Mouse (Mus musculus) embryonic facial prominence, embryonic 10.5 days (tissue): ENCODE measurements around the gene Sfi1. TPM values are rescaled to one million over a fixed set of nuclear protein-coding genes. Genes with fewer than 3 reads are reported as not detected.

ENCODE experiments used
- DNase-seq: peaks from one replicate; pipeline ENCODE4 v3.0.0-alpha.2; 2017; ENCODE audit warnings: low spot score
- H3K27ac ChIP-seq: fragments of 300-500 bp; sonication (generic); replicated peaks from 2 replicates; pipeline ENCODE4 v1.5.1; 2016; ENCODE audit warnings: mild to moderate bottlenecking
- H3K27me3 ChIP-seq: fragments of 300-500 bp; sonication (generic); replicated peaks from 2 replicates; pipeline ENCODE4 v1.6.1; 2016; ENCODE audit warnings: low read depth, mild to moderate bottlenecking; ENCODE audit not compliant: poor library complexity, severe bottlenecking
- H3K36me3 ChIP-seq: fragments of 300-500 bp; sonication (generic); replicated peaks from 2 replicates; pipeline ENCODE4 v1.6.1; 2016; ENCODE audit warnings: mild to moderate bottlenecking, moderate library complexity
- H3K4me1 ChIP-seq: fragments of 300-500 bp; sonication (generic); 2 replicates; pipeline ENCODE4 v1.6.1; 2016
- H3K4me3 ChIP-seq: fragments of 300-500 bp; sonication (generic); 2 replicates; pipeline ENCODE4 v1.5.1; 2016; ENCODE audit warnings: mild to moderate bottlenecking, moderate library complexity
- H3K9me3 ChIP-seq: fragments of 300-500 bp; sonication (generic); 2 replicates; pipeline ENCODE4 v1.6.1; 2016; ENCODE audit warnings: mild to moderate bottlenecking
- WGBS: fragments of 180-500 bp; shearing (Covaris S2); methylation state at CpG from one replicate; pipeline ENCODE4 v1.1.7; 2016; 5-methylcytosine and 5-hydroxymethylcytosine counted together
- polyA plus RNA-seq: library from polyadenylated mRNA; unstranded; fragments of >200 nt; fragmentation: Nextera tagmentation; extraction: Ambion mirVana; gene quantifications from 2 replicates; pipeline ENCODE4 v1.2.1, GENCODE M21; 2016

Gene Sfi1
- polyA plus RNA-seq = 12.1 and 12.4 TPM in 2 replicates

GRCm38 (mm10) chr11:3193363-3193762 is at the start of gene Sfi1:
Gene Sfi1, minus strand, starts transcription at chr11:3193463.
- no peaks in the 10 kb centered on the region for H3K4me1 ChIP-seq
- no peak within 1 kb of the TSS for H3K4me3 ChIP-seq
- H3K27me3 ChIP-seq = no peaks in the 10 kb centered on the region
- H3K9me3 ChIP-seq = no peaks in the 10 kb centered on the region
- 84% methylated on average over 25 of the region's 25 CpGs for WGBS
- no peaks in the 10 kb centered on the region for H3K36me3 ChIP-seq
- no peak for DNase-seq
- no peak within 1 kb of the TSS for H3K27ac ChIP-seq

GRCm38 (mm10) chr11:3242395-3242794 is 49.1 kb upstream of the Sfi1 start:
- Histone ChIP-seq H3K27ac (no peak overlapping the region), H3K4me3 (no peak overlapping the region), H3K9me3 (peaks cover 5% of the 10 kb centered on the region; the same call in 1 of the 2 replicates), H3K27me3 (no peaks in the 10 kb centered on the region), H3K4me1 (no peaks in the 10 kb centered on the region), H3K36me3 (peaks cover 100% of the 10 kb centered on the region)
- 93% methylated on average over 7 of the region's 7 CpGs for WGBS
- DNase-seq = no peak

GRCm38 (mm10) chr11:3235277-3235676 is 42.0 kb upstream of the Sfi1 start:
- Histone ChIP-seq H3K36me3 (peaks cover 98% of the 10 kb centered on the region), H3K27me3 (no peaks in the 10 kb centered on the region), H3K27ac (no peak overlapping the region), H3K4me1 (no peaks in the 10 kb centered on the region), H3K9me3 (no peaks in the 10 kb centered on the region), H3K4me3 (no peak overlapping the region)
- 90% methylated on average over 5 of the region's 5 CpGs for WGBS
- DNase-seq = no peak

DNA sequence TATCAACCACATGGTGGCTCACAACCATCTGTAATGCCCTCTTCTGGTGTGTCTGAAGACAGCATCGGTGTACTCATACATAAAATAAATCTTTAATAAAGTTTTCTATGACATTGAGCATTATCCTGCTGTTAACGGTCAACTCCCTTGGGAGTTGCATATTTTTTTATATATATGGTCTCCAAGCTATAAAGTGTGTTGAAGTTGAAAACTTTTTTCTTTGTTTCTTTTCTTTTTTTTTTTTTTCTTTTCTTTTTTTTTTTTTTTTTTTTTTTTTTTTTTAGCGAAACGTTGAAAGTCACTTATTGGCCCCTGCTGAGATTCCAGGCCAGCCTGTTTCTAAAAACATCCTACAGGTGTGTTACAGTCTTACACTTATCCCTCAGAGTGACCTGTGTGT is 40.4 kb upstream of the Sfi1 start:
- WGBS = 92% methylated on average over 4 of the region's 4 CpGs
- no peak for DNase-seq
- Histone ChIP-seq H3K27ac (no peak overlapping the region), H3K4me1 (no peaks in the 10 kb centered on the region), H3K27me3 (no peaks in the 10 kb centered on the region), H3K4me3 (no peak overlapping the region), H3K36me3 (peaks cover 98% of the 10 kb centered on the region), H3K9me3 (no peaks in the 10 kb centered on the region)

GRCm38 (mm10) chr11:3232248-3232647 is 39.0 kb upstream of the Sfi1 start:
- H3K36me3 ChIP-seq = peaks cover 93% of the 10 kb centered on the region
- H3K4me3 ChIP-seq = no peak overlapping the region
- WGBS = 92% methylated on average over 3 of the region's 3 CpGs

DNA sequence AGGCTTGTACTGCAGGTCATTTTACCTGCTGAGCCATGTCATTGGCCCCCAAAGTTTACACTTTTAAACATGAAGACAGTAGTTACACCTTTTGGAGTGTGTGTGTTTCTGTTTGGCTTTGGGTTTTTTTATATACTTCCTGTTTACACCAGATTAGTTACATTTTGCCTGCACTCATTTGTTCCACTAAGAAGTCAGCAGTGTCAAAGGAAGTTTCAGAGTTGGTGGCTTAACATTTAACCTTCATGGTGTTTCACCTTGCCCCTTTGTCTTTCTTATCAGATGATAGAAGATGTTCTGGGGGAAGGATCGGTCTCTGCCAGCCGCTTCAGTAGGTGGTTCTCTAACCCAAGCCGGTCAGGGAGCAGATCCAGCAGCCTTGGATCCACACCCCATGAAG is 33.9 kb upstream of the Sfi1 start:
- Histone ChIP-seq H3K4me1 (no peaks in the 10 kb centered on the region), H3K27ac (no peak overlapping the region), H3K27me3 (no peaks in the 10 kb centered on the region), H3K9me3 (no peaks in the 10 kb centered on the region), H3K36me3 (peaks cover 95% of the 10 kb centered on the region), H3K4me3 (no peak overlapping the region)
- DNase-seq = no peak
- WGBS = 95% methylated on average over 3 of the region's 3 CpGs

More at GRCm38 (mm10) chr11:3232248-3232647, 39.0 kb upstream of the Sfi1 start:
- no peak overlapping the region for H3K27ac ChIP-seq
- no peak for DNase-seq
- no peaks in the 10 kb centered on the region for H3K4me1 ChIP-seq
- H3K9me3 ChIP-seq = no peaks in the 10 kb centered on the region
- H3K27me3 ChIP-seq = no peaks in the 10 kb centered on the region

GRCm38 (mm10) chr11:3223105-3223504 is 29.8 kb upstream of the Sfi1 start:
- WGBS = 80% methylated on average over 5 of the region's 5 CpGs
- DNase-seq = no peak
- no peaks in the 10 kb centered on the region for H3K9me3 ChIP-seq
- H3K36me3 ChIP-seq = peaks cover 95% of the 10 kb centered on the region
- no peak overlapping the region for H3K4me3 ChIP-seq
- no peak overlapping the region for H3K27ac ChIP-seq
- no peaks in the 10 kb centered on the region for H3K4me1 ChIP-seq
- H3K27me3 ChIP-seq = no peaks in the 10 kb centered on the region

- H3K27me3 ChIP-seq = no peaks in the 10 kb centered on the region
- DNase-seq = no peak
- no peaks in the 10 kb centered on the region for H3K9me3 ChIP-seq
- no peaks in the 10 kb centered on the region for H3K4me1 ChIP-seq
- no peak overlapping the region for H3K27ac ChIP-seq
- peaks cover 98% of the 10 kb centered on the region for H3K36me3 ChIP-seq
- WGBS = 94% methylated on average over 1 of the region's 1 CpGs
- H3K4me3 ChIP-seq = no peak overlapping the region
Measured at GRCm38 (mm10) chr11:3212526-3212925, 19.3 kb upstream of the Sfi1 start.

DNA sequence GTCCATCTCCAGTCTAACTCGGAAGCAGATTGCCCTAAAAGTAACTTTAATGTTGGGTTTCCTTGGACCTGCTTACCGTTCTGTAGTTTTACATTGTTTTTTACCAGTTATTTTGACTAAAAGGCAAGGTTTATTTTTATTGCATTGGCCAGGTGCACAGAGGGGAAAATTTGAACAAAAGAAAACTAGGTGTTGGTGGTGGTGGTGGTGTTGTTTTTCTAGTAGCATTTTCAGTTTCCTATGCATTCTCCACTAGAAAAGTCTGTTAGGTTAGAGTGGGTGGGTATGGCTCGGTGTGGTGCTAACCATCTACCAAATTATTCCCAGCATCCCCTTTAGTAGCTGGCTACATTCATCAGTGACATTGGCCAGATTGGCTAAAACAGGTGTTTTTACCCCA is 13.5 kb upstream of the Sfi1 start:
- no peak overlapping the region for H3K4me3 ChIP-seq
- H3K36me3 ChIP-seq = peaks cover 77% of the 10 kb centered on the region
- H3K9me3 ChIP-seq = no peaks in the 10 kb centered on the region
- H3K27me3 ChIP-seq = no peaks in the 10 kb centered on the region
- no peaks in the 10 kb centered on the region; the same call in 1 of the 2 replicates for H3K4me1 ChIP-seq
- 91% methylated on average over 3 of the region's 3 CpGs for WGBS
- no peak overlapping the region for H3K27ac ChIP-seq
- no peak for DNase-seq

- H3K4me1 ChIP-seq = no peaks in the 10 kb centered on the region; the same call in 1 of the 2 replicates
- no peaks in the 10 kb centered on the region for H3K9me3 ChIP-seq
- no peak overlapping the region for H3K27ac ChIP-seq
- H3K4me3 ChIP-seq = no peak overlapping the region
- DNase-seq = no peak
- no peaks in the 10 kb centered on the region for H3K27me3 ChIP-seq
- peaks cover 61% of the 10 kb centered on the region for H3K36me3 ChIP-seq
- WGBS = 95% methylated on average over 3 of the region's 3 CpGs
Measured at GRCm38 (mm10) chr11:3205207-3205606, 11.9 kb upstream of the Sfi1 start.

DNA sequence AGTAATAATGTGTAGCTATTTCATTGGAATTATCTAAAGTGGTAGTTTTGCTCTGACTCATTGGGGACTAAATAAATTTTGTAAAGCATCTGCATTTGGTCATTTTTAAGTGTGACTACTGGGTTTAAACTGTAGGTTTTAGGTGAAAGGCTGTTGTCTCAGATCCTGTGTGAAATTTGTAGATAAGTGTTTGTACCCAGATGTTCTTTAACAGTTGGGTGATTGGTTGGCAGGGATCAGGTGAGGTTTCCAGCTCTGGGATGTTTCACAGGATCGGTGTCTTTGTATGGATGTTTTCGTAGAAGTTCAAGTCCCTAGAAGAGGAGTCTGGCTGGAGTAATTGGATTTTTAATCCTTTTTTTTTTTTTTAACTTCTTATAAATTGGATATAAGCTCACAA is 10.5 kb upstream of the Sfi1 start:
- H3K36me3 ChIP-seq = peaks cover 47% of the 10 kb centered on the region
- H3K27ac ChIP-seq = no peak overlapping the region
- H3K27me3 ChIP-seq = no peaks in the 10 kb centered on the region
- no peaks in the 10 kb centered on the region for H3K9me3 ChIP-seq
- no peak for DNase-seq
- 89% methylated on average over 2 of the region's 2 CpGs for WGBS
- H3K4me3 ChIP-seq = peak overlapping the region; percentile 55
- no peaks in the 10 kb centered on the region; the same call in 1 of the 2 replicates for H3K4me1 ChIP-seq

- Histone ChIP-seq H3K9me3 (no peaks in the 10 kb centered on the region), H3K4me3 (peak overlapping the region; percentile 55), H3K27me3 (no peaks in the 10 kb centered on the region), H3K27ac (peak overlapping the region; percentile 84), H3K4me1 (no peaks in the 10 kb centered on the region; the same call in 1 of the 2 replicates), H3K36me3 (peaks cover 38% of the 10 kb centered on the region)
- peak; percentile 76 for DNase-seq
- WGBS = under 1% methylated on average over 57 of the region's 57 CpGs
Measured at GRCm38 (mm10) chr11:3202781-3203441, 9.6 kb upstream of the Sfi1 start.

DNA sequence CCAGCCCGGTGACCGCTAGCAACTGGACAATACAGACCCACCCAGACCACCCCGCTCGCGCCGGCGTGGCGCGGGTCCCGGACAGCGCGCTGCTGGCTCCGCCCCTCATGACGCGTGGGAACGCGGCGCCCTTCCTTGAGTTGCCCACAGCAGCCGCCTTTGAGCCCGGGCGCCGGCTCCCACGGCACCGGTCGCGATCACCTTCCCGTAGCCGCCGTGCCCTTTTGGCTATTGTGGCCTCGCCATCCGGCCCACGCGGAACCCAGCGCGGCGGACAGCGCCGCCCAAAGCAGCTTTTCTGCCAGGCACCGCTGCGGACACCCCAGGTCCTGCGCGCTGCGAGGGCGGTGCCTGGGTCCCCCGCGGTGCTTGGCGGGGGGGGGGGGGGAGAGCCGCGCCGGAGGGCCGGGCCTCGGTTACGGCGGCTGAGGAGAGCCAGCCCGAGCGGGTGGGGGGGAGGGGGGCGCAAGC is 9.0 kb upstream of the Sfi1 start, which contains the start of gene Eif4enif1:
Gene Eif4enif1, plus strand, starts transcription at position 162 of the 471 bp plus-strand sequence.
- Histone ChIP-seq H3K27me3 (no peaks in the 10 kb centered on the region), H3K36me3 (peaks cover 32% of the 10 kb centered on the region), H3K4me1 (no peaks in the 10 kb centered on the region; the same call in 1 of the 2 replicates), H3K4me3 (peak within 1 kb of the TSS; percentile 55), H3K27ac (peak within 1 kb of the TSS; percentile 84), H3K9me3 (no peaks in the 10 kb centered on the region)
- peak; percentile 94 for DNase-seq
- under 1% methylated on average over 46 of the region's 57 CpGs for WGBS
